Mouse (Mus musculus) kidney, postnatal 0 days (tissue): ENCODE measurements around the gene Cxadr. TPM values are rescaled to one million over a fixed set of nuclear protein-coding genes. Genes with fewer than 3 reads are reported as not detected.

ENCODE experiments used
- ATAC-seq: fragments of 200-750 bp; cut with Nextera tagmentation; replicated peaks from 2 replicates; pipeline ENCODE4 v1.8.0; 2017; ENCODE audit warnings: low read depth, moderate number of reproducible peaks, moderate TSS enrichment, moderate library complexity; ENCODE audit not compliant: low FRiP score
- DNase-seq: peaks from one replicate; pipeline ENCODE4 v3.0.0-alpha.2; 2016; ENCODE audit warnings: low spot score
- H3K27ac ChIP-seq: fragments of 300-500 bp; sonication (generic); 2 replicates; pipeline ENCODE4 v1.5.1; 2014; ENCODE audit warnings: mild to moderate bottlenecking
- H3K27me3 ChIP-seq: fragments of 300-500 bp; sonication (generic); 2 replicates; pipeline ENCODE4 v1.6.1; 2014; ENCODE audit warnings: low read length, mixed read lengths; ENCODE audit not compliant: insufficient read depth
- H3K36me3 ChIP-seq: fragments of 300-500 bp; sonication (generic); 2 replicates; pipeline ENCODE4 v1.6.1; 2014; ENCODE audit warnings: low read length, mixed read lengths; ENCODE audit not compliant: insufficient read depth
- H3K4me1 ChIP-seq: fragments of 300-500 bp; sonication (generic); replicated peaks from 2 replicates; pipeline ENCODE4 v1.6.1; 2014; ENCODE audit warnings: antibody characterized with exemption, low read length, mixed read lengths; ENCODE audit not compliant: insufficient read depth
- H3K4me2 ChIP-seq: fragments of 300-500 bp; sonication (generic); 2 replicates; pipeline ENCODE4 v1.6.1; 2014; ENCODE audit warnings: mild to moderate bottlenecking, low read length, moderate library complexity, mixed read lengths
- H3K4me3 ChIP-seq: fragments of 300-500 bp; sonication (generic); replicated peaks from 2 replicates; pipeline ENCODE4 v1.5.1; 2014; ENCODE audit warnings: low read depth, low read length
- H3K9ac ChIP-seq: fragments of 300-500 bp; sonication (generic); 2 replicates; pipeline ENCODE4 v1.6.1; 2014; ENCODE audit warnings: low read depth, low read length
- H3K9me3 ChIP-seq: fragments of 300-500 bp; sonication (generic); replicated peaks from 2 replicates; pipeline ENCODE4 v1.6.1; 2016; ENCODE audit warnings: low read length, inconsistent platforms, mixed read lengths
- CTCF ChIP-seq: IDR thresholded peaks from 2 replicates; pipeline ENCODE4 v1.5.1; 2016; ENCODE audit warnings: antibody characterized with exemption, low read depth, mild to moderate bottlenecking, moderate library complexity
- WGBS: fragments of 180-500 bp; shearing (Covaris S2); extraction: QIAGEN DNeasy Blood & Tissue Kit; methylation state at CpG from one replicate; pipeline ENCODE4 v1.1.7; 2014; 5-methylcytosine and 5-hydroxymethylcytosine counted together
- polyA plus RNA-seq: library from polyadenylated mRNA; unstranded; fragments of >200 nt; fragmentation: Nextera tagmentation; extraction: Ambion mirVana; gene quantifications from 2 replicates; pipeline ENCODE4 v1.2.1, GENCODE M21; 2015

The Cxadr gene
- polyA plus RNA-seq, 1 experiment from 2014 or later = 33.2 TPM

DNA sequence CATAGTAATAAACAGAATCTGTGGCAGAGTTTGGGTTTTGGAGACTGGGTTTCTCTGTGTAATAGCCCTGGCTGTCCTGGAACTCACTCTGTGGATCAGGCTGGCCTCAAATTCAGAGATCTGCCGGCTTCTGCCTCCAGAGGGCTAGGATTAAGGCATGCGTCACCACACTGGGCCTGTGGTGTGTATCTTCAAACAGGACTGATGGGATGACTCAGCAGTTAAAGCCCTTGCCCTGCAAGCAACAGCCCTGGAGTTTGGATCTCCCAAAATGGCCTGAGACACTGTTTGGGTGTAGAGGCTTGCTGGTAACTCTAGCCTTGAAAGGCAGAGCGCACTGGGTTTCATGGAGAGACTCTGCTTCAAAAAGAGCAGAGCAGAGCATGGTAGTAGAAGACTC is 98.1 kb downstream of the Cxadr start:
- TF ChIP-seq CTCF = no peak

DNA sequence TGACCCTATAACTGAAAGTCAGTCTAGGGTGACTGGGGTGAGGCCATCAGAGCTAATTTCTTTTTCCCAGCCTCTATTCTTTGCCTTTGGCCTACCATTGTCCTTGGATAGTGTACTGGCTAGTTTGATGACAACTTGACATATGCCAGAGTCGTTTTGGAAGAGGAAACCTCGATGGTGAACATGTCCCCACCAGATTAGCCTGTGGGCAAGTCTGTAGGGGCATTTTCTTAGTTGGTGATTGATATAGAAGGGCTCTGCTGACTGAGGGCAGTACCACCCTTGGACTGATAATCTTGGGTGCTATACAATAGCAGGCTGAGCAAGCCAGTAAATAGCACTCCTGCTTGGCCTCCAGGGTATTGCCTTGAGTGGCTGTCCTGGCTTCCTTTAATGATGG is 101.0 kb downstream of the Cxadr start:
- Histone ChIP-seq H3K4me1 (no peaks in the 10 kb centered on the region), H3K27ac (no peak overlapping the region), H3K4me2 (no peak overlapping the region), H3K4me3 (no peak overlapping the region), H3K9ac (no peak overlapping the region), H3K27me3 (no peaks in the 10 kb centered on the region), H3K36me3 (no peaks in the 10 kb centered on the region), H3K9me3 (no peaks in the 10 kb centered on the region)
- ATAC-seq = no peak
- TF ChIP-seq CTCF = no peak
- DNase-seq = no peak
- 60% methylated on average over 2 of the region's 2 CpGs for WGBS

More for the DNA sequence above, 98.1 kb downstream of the Cxadr start:
- no peak for ATAC-seq
- DNase-seq = no peak
- Histone ChIP-seq H3K9ac (no peak overlapping the region), H3K4me2 (no peak overlapping the region), H3K36me3 (no peaks in the 10 kb centered on the region), H3K9me3 (no peaks in the 10 kb centered on the region), H3K4me3 (no peak overlapping the region), H3K27me3 (no peaks in the 10 kb centered on the region), H3K27ac (no peak overlapping the region), H3K4me1 (no peaks in the 10 kb centered on the region)
- 92% methylated on average over 3 of the region's 3 CpGs for WGBS

DNA sequence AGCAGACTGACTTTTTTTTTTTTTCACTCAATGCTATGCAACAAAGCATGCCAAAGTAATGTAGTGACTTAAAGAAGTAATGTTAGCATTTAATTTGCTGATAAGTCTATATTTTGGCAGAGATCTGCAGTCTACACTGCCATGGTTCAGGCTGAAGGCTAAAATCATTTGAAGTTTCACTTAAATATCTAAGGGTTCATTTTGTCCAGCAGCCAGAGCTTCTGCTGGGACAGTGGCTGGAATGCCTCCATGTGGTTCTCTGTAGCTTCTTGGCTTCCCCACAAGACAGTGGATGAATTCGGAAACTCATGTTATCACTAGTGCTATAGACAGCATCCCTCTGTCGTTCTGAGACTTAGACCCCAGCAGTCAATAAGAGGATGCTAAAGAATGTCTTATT is 105.4 kb downstream of the Cxadr start:
- Histone ChIP-seq H3K9me3 (no peaks in the 10 kb centered on the region), H3K4me1 (no peaks in the 10 kb centered on the region), H3K9ac (no peak overlapping the region), H3K4me3 (no peak overlapping the region), H3K27me3 (no peaks in the 10 kb centered on the region), H3K4me2 (no peak overlapping the region), H3K27ac (no peak overlapping the region), H3K36me3 (no peaks in the 10 kb centered on the region)
- WGBS = 79% methylated on average over 2 of the region's 2 CpGs
- DNase-seq = peak; percentile 8
- TF ChIP-seq CTCF = no peak
- ATAC-seq = no peak

DNA sequence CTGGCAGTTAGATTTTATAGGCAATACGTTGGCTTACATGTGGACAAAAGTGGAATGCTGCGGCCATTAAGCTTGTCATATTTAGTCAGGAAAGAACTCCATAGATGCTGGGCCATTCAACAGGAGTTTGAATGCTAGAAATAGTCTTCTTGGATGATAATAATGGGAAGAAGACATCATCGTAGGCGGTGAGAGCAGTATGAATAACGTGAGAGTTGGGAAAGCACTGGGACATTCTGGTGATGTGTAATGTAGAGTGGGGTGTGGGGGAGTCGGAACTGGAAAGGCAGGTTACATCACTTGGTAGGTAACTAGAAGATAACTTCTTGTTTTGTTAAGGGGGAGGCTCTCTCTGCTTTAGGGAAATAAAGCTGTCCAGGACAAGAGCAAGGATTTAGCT is 106.6 kb downstream of the Cxadr start:
- Histone ChIP-seq H3K27ac (no peak overlapping the region), H3K4me1 (no peaks in the 10 kb centered on the region), H3K4me2 (no peak overlapping the region), H3K4me3 (no peak overlapping the region), H3K27me3 (no peaks in the 10 kb centered on the region), H3K36me3 (no peaks in the 10 kb centered on the region), H3K9ac (no peak overlapping the region), H3K9me3 (no peaks in the 10 kb centered on the region)
- no peak for TF ChIP-seq CTCF
- 89% methylated on average over 6 of the region's 6 CpGs for WGBS
- ATAC-seq (no peak), DNase-seq (no peak)

Other genes starting within 250 kb of the Cxadr start
- 62.9 and 65.0 TPM in 2 replicates for gene Btg3, start 75.7 kb downstream of the Cxadr start, polyA plus RNA-seq